Mouse (Mus musculus) lung, postnatal 0 days (tissue): Measurements from ENCODE around the gene Mreg. TPM values are rescaled to one million over a fixed set of nuclear protein-coding genes. Genes with fewer than 3 reads are reported as not detected.

Experiments used
- ATAC-seq: fragments of 200-750 bp; cut with Nextera tagmentation; 2 replicates; pipeline ENCODE4 v1.8.0; 2017; ENCODE audit warnings: moderate library complexity
- DNase-seq: peaks from one replicate; pipeline ENCODE4 v3.0.0-alpha.2; 2016; ENCODE audit warnings: low spot score
- H3K27ac ChIP-seq: fragments of 300-500 bp; sonication (generic); 2 replicates; pipeline ENCODE4 v1.5.1; 2014; ENCODE audit warnings: antibody characterized with exemption, mild to moderate bottlenecking, low read length, mixed read lengths
- H3K27me3 ChIP-seq: fragments of 300-500 bp; sonication (generic); replicated peaks from 2 replicates; pipeline ENCODE4 v1.6.1; 2014; ENCODE audit warnings: low read length, mixed read lengths; ENCODE audit not compliant: insufficient read depth
- H3K36me3 ChIP-seq: fragments of 300-500 bp; sonication (generic); 2 replicates; pipeline ENCODE4 v1.6.1; 2014; ENCODE audit warnings: low read length, mixed read lengths; ENCODE audit not compliant: insufficient read depth
- H3K4me1 ChIP-seq: fragments of 300-500 bp; sonication (generic); 2 replicates; pipeline ENCODE4 v1.6.1; 2014; ENCODE audit warnings: antibody characterized with exemption, low read depth, low read length, mixed read lengths; ENCODE audit not compliant: insufficient read depth
- H3K4me2 ChIP-seq: fragments of 300-500 bp; sonication (generic); replicated peaks from 2 replicates; pipeline ENCODE4 v1.6.1; 2014; ENCODE audit warnings: low read depth, mild to moderate bottlenecking, low read length, moderate library complexity, mixed read lengths
- H3K4me3 ChIP-seq: fragments of 300-500 bp; sonication (generic); 2 replicates; pipeline ENCODE4 v1.5.1; 2014; ENCODE audit warnings: low read depth, low read length
- H3K9ac ChIP-seq: fragments of 300-500 bp; sonication (generic); replicated peaks from 2 replicates; pipeline ENCODE4 v1.6.1; 2014; ENCODE audit warnings: low read depth, mild to moderate bottlenecking
- H3K9me3 ChIP-seq: fragments of 300-500 bp; sonication (generic); 2 replicates; pipeline ENCODE4 v1.6.1; 2016; ENCODE audit warnings: low read length, mixed read lengths
- CTCF ChIP-seq: IDR thresholded peaks from 2 replicates; pipeline ENCODE4 v1.5.1; 2016; ENCODE audit warnings: antibody characterized with exemption, mild to moderate bottlenecking
- EP300 ChIP-seq: IDR thresholded peaks from 2 replicates; pipeline ENCODE4 v1.6.1; 2016; ENCODE audit warnings: antibody characterized with exemption, mild to moderate bottlenecking, control low read depth
- WGBS: fragments of 180-500 bp; shearing (Covaris S2); extraction: QIAGEN DNeasy Blood & Tissue Kit; methylation state at CpG from one replicate; pipeline ENCODE4 v1.1.7; 2014; 5-methylcytosine and 5-hydroxymethylcytosine counted together
- polyA plus RNA-seq: library from polyadenylated mRNA; unstranded; fragments of >200 nt; fragmentation: Nextera tagmentation; extraction: Ambion mirVana; gene quantifications from 2 replicates; pipeline ENCODE4 v1.2.1, GENCODE M21; 2015

Mreg gene
- polyA plus RNA-seq, 1 experiment from 2014 or later: 0.98 TPM

DNA sequence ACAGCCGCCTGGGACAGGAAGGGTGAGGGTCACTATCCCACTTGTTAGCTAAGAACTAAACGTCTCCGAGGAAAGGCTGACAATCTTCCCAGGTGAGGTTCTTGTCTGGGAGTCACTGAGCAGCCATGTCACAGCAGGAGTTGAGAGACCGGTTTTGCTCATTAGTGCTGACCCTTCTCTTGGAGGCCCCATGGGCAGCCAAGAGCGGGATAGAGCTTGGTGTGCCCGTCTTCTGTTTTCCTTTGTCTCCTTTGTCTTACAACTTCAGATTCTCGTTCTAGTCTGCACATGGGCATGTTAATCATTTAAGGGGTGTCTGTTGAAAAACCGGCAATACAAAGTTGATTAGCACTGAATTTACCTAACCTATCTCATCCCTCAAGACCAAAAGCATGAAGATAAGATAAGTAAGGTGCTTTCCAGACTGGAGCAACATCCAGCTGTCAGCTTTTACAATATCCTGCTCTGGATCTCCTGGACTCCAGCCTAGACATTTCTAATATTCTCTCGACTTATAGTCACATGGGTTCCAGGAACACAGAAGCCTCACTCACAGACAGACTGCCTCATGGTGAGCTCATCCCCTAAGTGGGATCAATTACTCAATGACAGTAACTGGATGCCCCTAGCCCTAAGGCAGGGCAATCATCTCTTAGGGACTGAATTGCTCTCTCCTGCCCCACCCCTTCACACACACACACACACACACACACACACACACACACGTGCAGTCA lies 15.3 kb downstream of the Mreg start:
- Histone ChIP-seq H3K9me3 (no peaks in the 10 kb centered on the region), H3K4me2 (no peak overlapping the region), H3K36me3 (no peaks in the 10 kb centered on the region), H3K4me1 (no peaks in the 10 kb centered on the region), H3K27me3 (no peaks in the 10 kb centered on the region), H3K9ac (no peak overlapping the region), H3K4me3 (no peak overlapping the region), H3K27ac (no peak overlapping the region)
- WGBS: 52% methylated on average over 10 of the region's 10 CpGs
- no peak for ATAC-seq
- no peak for DNase-seq
- no peak for TF ChIP-seq EP300
- TF ChIP-seq CTCF: no peak

DNA sequence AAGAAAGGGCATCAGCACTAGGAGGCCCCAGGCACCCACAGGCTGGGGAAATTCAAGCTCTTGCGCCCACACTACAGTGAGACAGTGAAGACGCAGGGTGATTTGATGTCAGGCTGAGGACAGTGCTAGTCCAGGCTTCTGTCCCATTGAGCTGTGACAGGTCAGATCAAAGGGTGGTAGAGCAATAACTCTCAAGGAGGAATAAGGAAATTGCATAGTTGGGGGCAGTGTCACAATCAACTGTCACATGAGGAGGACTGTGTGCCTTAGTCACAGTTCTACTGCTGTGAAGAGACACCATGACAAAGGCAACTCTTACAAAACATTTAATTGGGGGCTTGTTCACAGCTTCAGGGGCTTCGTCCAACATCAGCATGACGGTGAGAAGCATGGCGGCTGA lies 16.0 kb downstream of the Mreg start:
- no peaks in the 10 kb centered on the region for H3K9me3 ChIP-seq
- 77% methylated on average over 5 of the region's 5 CpGs for WGBS
- no peaks in the 10 kb centered on the region for H3K36me3 ChIP-seq

DNA sequence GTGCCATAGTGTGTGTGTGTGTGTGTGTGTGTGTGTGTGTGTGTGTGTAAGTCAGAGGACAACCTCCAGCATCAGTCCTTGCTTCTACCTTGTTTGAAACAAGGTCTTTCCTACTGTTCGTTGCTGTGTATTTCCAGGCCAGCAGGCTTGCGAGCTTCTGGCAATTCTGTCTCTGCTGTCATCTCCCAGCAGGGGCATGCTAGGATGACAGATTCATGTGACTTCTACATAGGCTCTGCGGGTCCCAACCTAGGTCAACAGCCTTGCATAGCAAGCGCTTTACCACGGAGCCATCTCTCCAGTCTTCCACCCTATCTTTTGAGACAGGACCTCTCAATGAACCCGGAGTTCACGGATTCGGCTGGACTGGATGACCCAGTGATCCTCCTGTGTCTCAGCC lies 20.7 kb downstream of the Mreg start:
- Histone ChIP-seq H3K4me1 (no peaks in the 10 kb centered on the region), H3K4me3 (no peak overlapping the region), H3K27me3 (no peaks in the 10 kb centered on the region), H3K36me3 (no peaks in the 10 kb centered on the region), H3K9ac (no peak overlapping the region), H3K4me2 (no peak overlapping the region), H3K27ac (no peak overlapping the region), H3K9me3 (no peaks in the 10 kb centered on the region)
- DNase-seq (no peak), ATAC-seq (no peak)
- TF ChIP-seq EP300: no peak
- no peak for TF ChIP-seq CTCF
- 93% methylated on average over 8 of the region's 8 CpGs for WGBS

More for the DNA sequence above, 16.0 kb downstream of the Mreg start:
- Histone ChIP-seq H3K4me1 (no peaks in the 10 kb centered on the region), H3K9ac (no peak overlapping the region), H3K4me3 (no peak overlapping the region), H3K27ac (no peak overlapping the region), H3K4me2 (no peak overlapping the region), H3K27me3 (no peaks in the 10 kb centered on the region)
- TF ChIP-seq EP300: no peak
- TF ChIP-seq CTCF: no peak
- no peak for ATAC-seq
- DNase-seq: no peak

DNA sequence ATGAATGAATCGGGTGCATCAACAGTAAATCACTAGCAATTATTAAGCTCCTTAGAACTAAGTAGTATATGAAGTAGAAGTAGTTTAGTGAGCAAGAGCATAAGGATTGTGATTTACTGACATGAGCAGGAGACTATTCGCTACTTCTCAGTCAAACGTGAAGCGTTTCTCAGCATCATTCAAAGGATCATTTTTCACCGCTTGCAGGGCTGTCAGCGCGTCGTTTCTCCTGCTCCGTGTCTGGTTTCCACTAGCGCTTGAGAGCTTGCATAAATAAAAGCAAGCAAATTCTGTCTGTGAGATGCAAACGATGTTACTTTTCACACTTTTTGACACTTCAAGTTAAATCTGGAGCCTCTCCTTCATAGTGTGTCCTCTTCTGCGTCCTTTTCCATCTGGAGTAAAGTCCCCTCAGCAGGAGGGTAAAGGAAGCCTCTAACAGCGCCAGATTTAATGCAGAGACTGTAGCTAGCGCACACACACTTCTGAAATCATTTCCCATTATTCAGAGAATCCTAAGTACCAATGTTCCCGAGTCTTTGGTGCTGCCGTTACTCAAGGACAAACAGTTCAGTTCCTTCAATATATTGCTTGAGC lies 23.9 kb downstream of the Mreg start:
- ATAC-seq (no peak), DNase-seq (no peak)
- 55% methylated on average over 16 of the region's 16 CpGs for WGBS
- no peak overlapping the region for H3K9ac ChIP-seq
- H3K27me3 ChIP-seq: no peaks in the 10 kb centered on the region
- H3K9me3 ChIP-seq: no peaks in the 10 kb centered on the region
- TF ChIP-seq CTCF (no peak), EP300 (no peak)
- no peak overlapping the region for H3K4me3 ChIP-seq
- H3K36me3 ChIP-seq: no peaks in the 10 kb centered on the region
- H3K27ac ChIP-seq: no peak overlapping the region
- H3K4me1 ChIP-seq: no peaks in the 10 kb centered on the region
- no peak overlapping the region for H3K4me2 ChIP-seq

DNA sequence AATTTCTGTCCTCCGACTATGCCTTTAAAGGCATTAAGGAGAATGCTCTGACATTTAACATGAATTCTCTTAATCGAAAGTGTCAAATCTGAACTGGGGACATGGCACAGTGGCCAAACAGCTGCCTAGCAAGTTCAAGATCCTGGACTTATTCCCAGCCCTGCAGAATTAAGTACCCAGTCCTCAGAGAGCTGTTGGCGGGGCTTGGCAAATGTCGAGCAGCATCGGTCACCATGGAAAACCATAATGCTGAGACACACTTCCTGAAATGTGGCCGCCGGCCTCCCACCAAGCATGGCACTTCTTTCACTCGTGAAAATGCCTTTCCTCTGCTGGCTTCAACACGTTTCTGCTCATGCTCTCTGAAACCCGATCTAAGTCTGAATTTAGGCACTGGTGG lies 24.6 kb downstream of the Mreg start:
- H3K27me3 ChIP-seq: no peaks in the 10 kb centered on the region
- WGBS: 61% methylated on average over 10 of the region's 10 CpGs
- no peaks in the 10 kb centered on the region for H3K9me3 ChIP-seq
- no peak for TF ChIP-seq EP300
- TF ChIP-seq CTCF: no peak
- H3K36me3 ChIP-seq: no peaks in the 10 kb centered on the region
- no peak for DNase-seq
- H3K4me3 ChIP-seq: no peak overlapping the region
- H3K4me2 ChIP-seq: no peak overlapping the region
- H3K27ac ChIP-seq: no peak overlapping the region
- no peak overlapping the region for H3K9ac ChIP-seq
- ATAC-seq: no peak
- H3K4me1 ChIP-seq: no peaks in the 10 kb centered on the region

DNA sequence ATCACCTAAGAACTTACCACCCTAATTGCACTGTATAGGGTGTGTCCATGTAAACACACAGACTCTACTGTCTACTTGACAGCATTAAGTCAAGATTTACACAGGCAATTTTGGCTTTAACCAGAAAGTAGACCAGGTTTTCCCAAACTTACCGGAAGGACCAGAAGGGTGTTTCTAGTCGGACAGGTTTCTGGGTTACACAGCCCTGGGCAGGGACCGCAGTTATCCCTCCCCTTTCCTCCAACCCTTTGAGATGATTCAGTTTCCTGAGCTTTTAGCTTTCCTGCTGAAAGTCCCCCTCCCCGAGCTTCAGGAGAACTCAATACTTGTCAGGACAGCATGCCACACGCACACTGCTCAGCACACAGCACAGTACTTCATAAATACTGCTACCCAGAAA lies 26.0 kb downstream of the Mreg start:
- 57% methylated on average over 5 of the region's 5 CpGs for WGBS
- no peak for ATAC-seq
- no peak for DNase-seq
- Histone ChIP-seq H3K9me3 (no peaks in the 10 kb centered on the region), H3K27ac (no peak overlapping the region), H3K4me3 (no peak overlapping the region), H3K4me2 (no peak overlapping the region), H3K27me3 (no peaks in the 10 kb centered on the region), H3K36me3 (no peaks in the 10 kb centered on the region), H3K4me1 (no peaks in the 10 kb centered on the region), H3K9ac (no peak overlapping the region)
- no peak for TF ChIP-seq EP300
- TF ChIP-seq CTCF: no peak
